Mouse (Mus musculus) layer of hippocampus, postnatal 25 days (tissue): ENCODE results near the gene Nit1. TPM values are rescaled to one million over a fixed set of nuclear protein-coding genes. Genes with fewer than 3 reads are reported as not detected.

Source experiments
- DNase-seq, 2 experiments: peaks; one replicate each; pipeline ENCODE4 v3.0.0; 2022; ENCODE audit warnings: mixed read lengths in 2 of 2, low spot score in 1 of 2; ENCODE audit errors: extremely low spot score in 1 of 2
- total RNA-seq, 2 experiments: library from RNA; stranded (reverse); gene quantifications; 2 replicates each; pipeline ENCODE4 v1.2.3; 2021

Gene Nit1
- total RNA-seq: 10 to 100 TPM; 45.7 to 47.3 TPM

DNA sequence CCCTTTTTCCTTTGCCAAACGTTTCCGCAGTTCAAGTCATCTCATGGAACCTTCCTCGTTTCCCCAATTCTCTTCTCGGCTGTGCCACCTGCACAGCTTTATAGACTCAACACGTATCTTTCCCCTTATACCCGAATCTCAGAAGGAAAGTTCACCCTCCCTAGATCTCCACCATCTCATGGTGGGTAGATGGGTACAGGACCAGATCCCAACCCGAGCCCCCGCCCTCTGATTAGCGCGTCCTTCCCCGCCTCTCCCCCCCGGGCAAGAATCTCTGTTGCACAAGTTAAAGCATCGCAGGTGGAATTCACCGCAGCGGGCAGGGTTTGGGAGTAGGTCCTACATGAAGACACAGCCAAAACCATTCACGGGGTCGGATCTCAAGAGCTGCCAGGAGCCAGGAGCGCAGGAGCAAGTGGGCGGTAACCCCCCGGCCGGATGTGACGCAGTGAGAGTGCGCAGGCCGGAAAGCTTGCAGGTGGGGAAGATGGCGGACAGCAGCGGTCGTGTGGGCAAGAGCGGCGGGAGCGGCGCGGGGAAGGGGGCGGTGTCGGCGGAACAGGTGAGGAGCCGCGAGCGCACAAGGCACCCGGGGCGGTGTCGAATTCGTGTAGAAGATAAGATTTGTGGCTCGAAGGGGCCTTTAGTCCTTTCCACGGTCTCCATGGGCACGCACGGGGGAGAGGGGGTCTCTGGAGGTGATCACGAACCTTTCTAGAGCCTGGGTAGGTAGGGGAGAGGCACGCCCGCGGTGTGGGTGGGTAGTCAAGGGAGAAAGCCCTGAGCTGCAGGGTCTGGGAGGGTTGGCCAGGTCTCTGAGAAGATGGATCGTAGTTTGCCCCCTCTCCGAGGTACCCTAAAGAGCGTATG lies at the start of gene Nit1, which contains the start of gene Pfdn2:
Nit1 (minus strand) TSS at position 422 of the 870 bp plus-strand sequence.
Pfdn2 (plus strand) TSS at position 446 of the 870 bp plus-strand sequence.
- peak; percentile 81 to 86 for DNase-seq

GRCm38 (mm10) chr1:171390101-171390500 lies 44.7 kb upstream of the Nit1 start:
- DNase-seq: no peak

DNA sequence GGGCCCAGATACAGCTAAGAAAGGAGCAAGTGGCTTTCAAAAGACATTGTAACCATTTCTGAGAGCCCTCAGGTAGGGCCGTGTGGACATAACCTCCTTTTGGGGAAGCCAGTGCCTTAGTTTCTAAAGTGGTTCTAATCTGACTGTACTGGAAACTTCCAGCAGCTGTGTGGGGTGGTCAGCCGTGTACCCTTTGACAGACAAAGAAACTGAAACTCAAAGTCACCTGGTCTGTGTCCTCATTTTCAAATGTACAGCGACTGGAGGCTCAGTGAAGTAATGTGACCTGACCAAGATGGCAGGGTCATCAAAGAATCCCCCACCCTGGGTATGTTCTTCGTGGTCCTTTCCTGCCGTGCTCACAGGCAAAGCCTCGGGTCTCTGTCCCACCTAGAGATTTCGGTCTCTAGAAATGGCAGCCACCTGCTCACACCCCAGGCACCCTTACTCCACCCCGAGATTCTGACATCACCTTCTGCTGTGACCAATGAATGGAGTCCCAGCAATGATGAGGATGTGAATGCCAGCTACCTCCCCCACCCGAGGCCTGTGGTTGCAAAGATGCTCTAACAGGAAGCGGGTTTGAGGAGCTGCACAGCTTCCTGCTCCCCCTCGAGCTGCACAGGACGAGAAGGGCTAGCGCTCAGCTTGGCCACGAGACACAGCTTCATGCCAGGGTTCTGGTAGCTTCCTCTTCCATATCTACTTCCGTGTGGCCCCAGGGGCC lies 43.1 kb upstream of the Nit1 start, which contains the start of gene Arhgap30:
Arhgap30 (plus strand) TSS at position 579 of the 727 bp plus-strand sequence.
- no peak for DNase-seq

GRCm38 (mm10) chr1:171387099-171387498 lies 41.7 kb upstream of the Nit1 start:
- DNase-seq: no peak

- DNase-seq: no peak
These were observed 39.7 kb upstream of the Nit1 start for GRCm38 (mm10) chr1:171385171-171385570.

- DNase-seq: no peak
These were observed 38.9 kb upstream of the Nit1 start for GRCm38 (mm10) chr1:171384361-171384760.

DNA sequence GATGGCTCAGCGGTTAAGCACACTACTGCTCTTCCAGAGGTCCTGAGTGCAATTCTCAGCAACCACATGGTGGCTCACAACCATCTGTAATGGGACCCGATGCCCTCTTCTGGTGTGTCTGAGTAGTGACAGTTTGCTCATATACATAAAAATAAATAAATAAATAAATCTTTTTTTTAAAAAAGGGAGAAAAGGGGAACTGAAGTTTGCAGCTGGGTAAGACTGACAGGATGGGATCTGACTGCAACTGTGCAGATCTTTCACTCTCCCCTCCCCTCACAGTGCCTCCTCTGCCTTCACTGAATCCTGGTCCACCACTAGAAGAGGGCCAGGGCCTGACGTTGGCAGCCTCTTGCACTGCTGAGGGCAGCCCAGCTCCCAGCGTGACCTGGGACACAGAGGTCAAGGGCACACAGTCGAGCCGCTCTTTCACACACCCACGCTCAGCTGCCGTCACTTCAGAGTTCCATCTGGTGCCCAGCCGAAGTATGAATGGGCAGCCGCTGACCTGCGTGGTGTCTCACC lies 36.7 kb upstream of the Nit1 start:
- no peak for DNase-seq

- peak; percentile 59 to 69 for DNase-seq
These were observed 34.6 kb upstream of the Nit1 start for GRCm38 (mm10) chr1:171379935-171380599.

GRCm38 (mm10) chr1:171378298-171378697 lies 32.9 kb upstream of the Nit1 start:
- no peak for DNase-seq

DNA sequence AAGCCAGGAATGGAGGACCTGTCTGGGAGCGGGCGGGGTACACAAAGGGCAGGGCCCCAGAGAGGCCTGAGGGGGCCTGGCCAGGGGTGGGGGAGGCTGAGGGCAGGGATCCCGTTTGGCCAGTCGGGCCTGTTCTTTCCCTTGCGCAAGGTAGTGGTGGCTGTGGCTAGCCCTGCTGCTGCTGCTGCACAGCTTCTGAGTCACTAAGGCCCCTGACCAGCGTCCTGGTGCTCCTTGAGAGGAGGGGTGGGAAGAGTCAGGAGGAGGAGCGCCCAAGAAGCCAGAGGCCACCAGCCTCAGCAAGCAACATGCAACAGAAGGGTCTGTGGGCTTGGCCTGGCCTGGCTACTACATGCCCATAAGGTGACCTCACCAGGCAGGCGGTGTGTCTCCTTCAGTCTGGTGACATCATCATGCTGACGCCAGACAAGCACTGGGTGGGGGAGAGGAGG lies 30.2 kb upstream of the Nit1 start:
- no peak for DNase-seq

DNA sequence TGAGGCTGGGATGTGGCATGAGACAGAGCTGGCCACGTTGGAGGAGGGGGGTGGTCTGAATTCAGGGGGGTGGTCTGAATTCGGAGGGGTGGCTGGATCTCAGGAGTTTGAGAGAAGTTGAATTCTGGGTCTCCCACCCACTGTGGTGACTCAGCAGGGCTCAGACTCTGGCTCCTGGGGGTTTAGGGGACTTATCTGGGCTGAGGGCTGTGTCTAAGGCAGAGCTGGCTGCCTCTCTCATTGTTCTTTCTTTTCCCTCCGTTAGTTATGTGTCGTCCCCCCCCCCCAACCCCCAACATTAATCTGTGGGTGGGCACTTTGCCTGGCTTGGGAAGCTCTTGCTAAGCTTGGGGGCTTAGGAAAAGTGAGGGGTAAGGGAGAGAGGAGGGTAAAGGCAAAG lies 28.5 kb upstream of the Nit1 start:
- no peak for DNase-seq

DNA sequence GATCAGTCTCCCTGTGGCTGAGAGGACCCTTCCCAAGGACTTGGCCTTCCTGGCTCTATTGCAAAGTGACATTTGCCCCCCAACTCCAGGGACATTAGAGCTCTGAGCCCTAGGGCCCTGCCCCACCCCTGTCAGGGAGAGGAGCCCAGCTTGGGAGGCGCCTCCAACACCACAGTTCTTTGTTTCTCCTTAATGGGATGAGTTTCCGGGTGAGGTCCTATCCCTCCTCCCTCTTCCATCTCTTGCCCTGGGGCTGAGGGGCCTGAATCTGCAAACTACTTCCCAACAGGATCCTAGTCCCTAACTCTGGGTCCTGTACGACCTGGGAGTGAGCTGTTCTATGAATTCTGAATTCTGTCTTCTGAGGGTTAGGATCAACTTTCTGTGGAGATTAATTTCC lies 27.4 kb upstream of the Nit1 start:
- DNase-seq: no peak

DNA sequence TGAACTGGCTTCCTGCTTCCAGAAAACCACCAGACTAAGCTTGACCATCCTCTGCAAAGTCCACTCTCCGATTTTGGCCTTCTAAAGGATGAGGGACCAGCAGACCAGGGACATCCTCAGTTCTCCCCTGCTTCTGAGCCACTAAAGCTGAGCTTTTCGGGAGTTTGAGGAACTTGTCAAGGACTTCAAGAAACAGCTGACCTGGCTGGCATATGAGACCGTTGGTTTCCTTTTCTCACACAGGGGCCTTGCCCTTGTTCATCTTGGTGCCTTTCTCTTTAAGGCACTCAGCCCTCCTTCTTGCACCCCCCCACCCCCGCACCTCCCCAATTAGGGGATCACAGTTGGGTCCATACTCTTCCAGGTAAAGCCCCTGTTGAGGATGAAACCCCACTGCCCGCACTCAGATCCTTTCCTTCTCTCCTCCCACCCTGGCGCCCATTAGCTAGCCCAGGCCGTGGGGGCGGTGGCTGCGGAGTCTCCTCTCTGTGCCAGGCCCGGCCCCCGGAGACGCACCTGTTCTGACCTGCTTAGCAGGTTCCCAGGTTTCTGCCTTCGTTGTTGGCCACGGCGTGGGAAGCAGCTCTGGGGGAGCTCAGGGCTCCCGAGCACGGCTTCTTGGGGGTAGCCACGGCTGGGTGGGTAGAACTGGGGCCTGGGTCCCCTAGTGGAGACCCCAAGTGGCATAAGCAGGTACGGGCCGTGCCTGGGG lies 24.6 kb upstream of the Nit1 start, which contains the start of gene Nectin4:
Nectin4 (plus strand) TSS at position 255 of the 712 bp plus-strand sequence.
- no peak for DNase-seq

- DNase-seq: no peak
These were observed 20.5 kb upstream of the Nit1 start for GRCm38 (mm10) chr1:171365934-171366333.

DNA sequence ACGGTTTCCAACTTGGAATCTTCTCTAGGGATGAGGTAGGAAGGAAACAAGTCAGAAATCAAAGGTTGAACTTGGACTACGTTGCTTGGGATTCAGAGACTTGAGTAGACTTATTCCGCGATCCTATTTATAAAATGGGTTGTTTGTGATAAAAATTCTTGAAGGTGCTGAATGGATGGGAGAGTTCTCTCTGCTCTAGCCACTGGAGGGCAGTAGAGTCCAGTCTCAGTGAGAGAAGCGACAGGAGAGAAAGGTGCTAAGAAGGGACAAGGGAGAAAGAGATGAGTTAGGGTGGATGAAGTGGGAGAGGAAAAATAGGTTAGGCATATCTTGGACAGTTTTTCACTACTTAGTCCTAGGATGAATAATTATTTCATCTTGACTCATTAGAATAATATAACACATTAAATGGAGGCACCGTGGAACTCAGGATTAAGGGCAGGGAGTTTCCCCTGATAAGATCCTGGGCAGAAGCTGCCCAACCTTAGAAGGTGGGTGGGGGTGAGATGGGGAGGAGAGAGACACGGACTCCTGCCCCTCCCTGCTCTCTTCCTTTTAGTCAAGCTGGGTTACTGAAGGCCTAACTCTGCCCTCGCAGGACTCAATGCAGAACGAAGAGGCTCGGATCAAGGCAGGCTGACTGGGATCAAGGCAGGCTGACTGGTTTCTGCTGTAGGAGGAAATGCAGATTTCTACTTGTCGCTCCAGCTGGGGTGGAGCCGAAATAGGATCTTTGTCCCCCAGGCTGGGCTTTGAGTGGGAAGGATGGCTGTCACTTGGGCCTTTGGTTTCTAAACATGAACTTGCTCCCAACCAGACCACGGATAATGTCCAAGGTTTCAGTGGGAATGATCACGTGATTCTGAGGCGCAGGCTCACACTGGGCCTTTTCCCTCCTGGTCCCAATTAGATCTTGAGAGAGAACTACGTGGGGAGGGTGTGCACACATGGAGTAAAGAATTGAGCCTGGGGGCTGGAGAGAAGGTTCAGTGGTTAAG lies 16.0 kb upstream of the Nit1 start:
- DNase-seq: peak in 1 of 2 experiments; percentile 66

DNA sequence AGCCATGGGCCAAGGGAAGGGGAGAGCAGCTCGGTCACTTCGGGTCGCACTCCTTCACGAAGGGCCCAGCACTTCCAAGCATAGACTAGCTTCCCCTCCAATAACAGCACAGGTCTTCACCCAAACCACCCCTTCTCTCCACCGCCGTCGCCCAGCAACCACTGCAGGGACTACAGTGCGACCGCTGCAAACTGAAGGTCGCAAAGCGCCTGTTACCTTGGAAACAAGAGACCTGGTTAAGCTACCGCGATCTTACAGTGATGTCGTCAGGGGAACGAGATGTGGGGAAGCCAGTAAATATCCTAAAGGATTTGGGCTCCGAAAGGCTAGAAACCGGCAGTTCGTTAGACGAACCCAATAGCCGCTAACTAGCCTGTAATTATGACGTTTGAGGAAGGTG lies 15.2 kb upstream of the Nit1 start, which contains the start of gene Klhdc9:
Klhdc9 (minus strand) TSS at position 143 of the 400 bp plus-strand sequence.
- peak; percentile 69 to 71 for DNase-seq

DNA sequence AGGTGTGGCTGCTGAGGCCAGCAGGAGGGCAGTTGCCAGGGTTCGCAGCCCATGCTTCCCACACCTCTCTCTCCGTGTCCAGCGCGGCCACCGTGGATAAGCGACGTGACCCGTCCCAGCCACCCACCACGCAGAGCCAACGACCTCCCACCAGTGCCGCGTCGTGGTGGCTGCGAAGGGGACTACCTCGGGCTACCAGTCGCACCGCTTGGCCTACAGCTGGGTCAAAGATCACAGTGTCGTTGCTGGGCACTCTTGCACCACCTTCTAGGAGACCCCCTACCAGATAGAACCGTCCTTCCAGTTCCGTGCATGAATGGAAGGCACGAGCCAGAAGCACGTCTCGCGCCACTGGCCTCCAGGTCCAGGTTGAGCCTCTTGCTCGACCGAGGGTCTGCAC lies 14.8 kb upstream of the Nit1 start:
- peak in 1 of 2 experiments; percentile 29 for DNase-seq

DNA sequence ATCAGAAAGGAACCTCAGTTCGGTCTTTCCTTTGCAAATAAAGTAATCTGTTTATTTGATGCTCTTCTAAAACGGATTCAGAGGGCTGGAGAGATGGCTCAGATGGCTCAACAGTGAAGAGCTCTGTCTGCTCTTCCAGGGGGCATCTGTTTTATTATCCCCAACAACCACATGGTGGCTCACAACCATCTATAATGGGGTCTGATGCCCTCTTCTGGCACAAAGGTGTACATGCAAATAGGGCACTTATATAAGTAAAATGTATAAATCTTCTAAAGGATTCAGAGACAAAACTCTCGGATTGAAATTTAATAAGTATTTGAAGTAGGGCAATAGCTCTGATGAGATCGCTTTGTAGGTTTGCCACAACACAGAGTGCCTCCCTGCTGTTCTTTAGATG lies 13.0 kb upstream of the Nit1 start:
- DNase-seq: no peak
